Mouse (Mus musculus) adrenal gland, adult (tissue): Measurements from ENCODE around the gene Tap2.
A peak's percentile ranks its signal among the peaks of the same experiment; 100 is the strongest.

Source experiments
- DNase-seq, 2 experiments: peaks; one replicate each; pipeline ENCODE4 v3.0.0; 2022 to 2023; ENCODE audit warnings: low spot score in 1 of 2; ENCODE audit not compliant: inconsistent age in 2 of 2

Gene Tap2

GRCm38 (mm10) chr17:34211746-34212365 is 8.5 kb downstream of the Tap2 start:
- DNase-seq: peak; percentile 14 to 27

DNA sequence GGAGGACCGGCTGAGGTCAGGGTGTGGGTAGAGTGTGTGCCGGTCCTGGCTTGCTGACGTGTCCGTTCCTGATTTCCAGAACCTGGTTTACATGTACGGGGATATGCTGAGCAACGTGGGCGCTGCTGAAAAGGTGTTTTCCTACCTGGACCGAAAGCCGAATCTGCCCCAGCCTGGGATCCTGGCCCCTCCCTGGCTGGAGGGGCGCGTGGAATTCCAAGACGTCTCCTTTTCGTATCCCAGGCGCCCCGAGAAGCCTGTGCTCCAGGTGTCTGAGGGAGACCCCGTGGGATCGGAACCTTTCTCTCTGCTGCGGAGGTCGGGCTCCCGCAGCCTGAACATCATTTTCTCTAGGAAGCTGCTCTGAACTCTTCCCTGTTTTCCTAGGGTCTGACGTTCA is 10.6 kb downstream of the Tap2 start:
- peak in 1 of 2 experiments; percentile 21 for DNase-seq

DNA sequence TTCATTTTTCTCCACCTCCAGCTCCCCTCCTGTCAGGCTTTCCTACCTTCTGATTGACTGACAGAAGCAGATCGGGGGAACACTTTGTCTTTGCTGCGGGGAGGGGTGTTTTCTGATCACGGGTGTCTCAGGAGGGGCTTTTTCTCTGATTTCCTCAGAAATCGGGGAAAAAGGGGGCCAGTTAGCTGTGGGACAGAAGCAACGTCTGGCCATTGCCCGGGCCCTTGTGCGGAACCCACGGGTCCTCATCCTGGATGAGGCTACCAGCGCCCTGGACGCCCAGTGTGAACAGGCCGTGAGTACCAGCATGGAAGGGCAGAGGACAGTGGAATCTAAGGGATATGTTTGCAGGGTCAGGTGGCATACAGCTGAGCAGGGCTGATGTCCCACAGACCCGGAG is 11.8 kb downstream of the Tap2 start:
- peak in 1 of 2 experiments; percentile 16 for DNase-seq

DNA sequence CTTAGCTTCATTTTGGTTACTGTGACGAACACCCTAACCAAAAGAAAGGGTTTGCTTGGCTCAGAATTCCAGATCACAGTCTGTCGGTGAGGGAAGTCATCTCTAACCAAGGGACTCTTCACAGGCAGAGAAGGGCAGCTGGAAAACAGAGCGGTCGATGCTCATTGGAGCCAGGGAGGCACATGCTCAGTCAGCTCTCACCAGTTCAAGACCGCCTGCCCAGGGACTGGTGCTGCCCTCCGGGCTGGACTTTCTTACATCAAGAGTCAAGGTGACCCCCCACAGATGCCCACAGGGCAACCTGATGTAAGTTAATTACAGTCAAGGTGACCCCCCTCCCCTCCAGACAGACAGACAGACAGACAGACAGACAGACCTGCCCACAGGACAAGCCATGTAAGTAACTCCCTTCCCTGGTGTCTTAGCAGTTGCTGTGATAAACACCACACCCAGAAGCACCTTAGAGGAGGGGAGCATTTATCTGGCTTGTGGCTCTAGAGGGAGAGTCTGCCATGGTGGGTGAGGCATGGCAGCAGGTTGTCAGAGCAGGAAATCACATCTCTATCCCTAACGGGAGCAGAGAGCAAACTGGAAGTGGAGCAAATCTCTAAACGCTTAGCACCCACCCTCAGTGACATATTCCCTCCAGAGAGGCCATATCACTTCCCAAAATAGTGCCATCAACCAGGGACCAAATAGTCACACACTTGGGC is 14.0 kb downstream of the Tap2 start:
- DNase-seq: peak; percentile 1 to 17

DNA sequence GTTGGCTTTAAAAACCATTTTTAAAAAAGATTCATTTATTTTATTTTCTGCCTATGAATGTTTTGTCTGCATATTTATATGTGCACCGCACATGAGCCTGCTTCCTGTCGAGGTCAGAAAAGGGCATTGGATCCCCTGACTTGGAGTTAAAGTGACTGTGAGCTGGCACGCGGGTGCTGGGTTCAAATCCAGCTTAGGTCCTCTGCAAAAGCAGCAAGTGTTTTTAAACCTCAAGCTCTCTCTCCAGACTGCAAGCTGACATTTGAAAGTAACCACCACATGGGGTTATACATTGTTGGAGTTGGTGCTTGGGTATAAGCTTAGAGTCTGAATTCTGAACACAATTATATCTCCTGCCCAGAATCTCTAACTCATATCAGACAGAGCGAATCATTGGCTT is 14.7 kb downstream of the Tap2 start:
- peak; percentile 3 to 21 for DNase-seq

- peak; percentile 61 to 88 for DNase-seq
Measured at GRCm38 (mm10) chr17:34218675-34219074, 15.3 kb downstream of the Tap2 start.

DNA sequence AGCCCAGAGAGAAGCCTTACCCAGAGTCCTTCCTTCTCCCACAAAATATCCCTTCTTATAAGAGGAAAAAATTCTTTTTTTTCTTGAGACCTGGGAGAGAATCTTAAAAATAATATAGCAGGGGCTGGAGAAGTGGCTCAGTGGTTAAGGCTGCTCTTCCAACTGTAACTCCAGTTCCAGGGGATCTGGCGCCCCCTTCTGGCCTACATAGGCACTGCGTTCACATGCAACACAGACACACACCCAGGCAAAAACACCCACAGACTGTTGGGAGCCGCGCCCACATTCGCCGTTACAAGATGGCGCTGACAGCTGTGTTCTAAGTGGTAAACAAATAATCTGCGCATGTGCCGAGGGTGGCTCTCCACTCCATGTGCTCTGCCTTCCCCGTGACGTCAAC is 15.8 kb downstream of the Tap2 start:
- DNase-seq: peak; percentile 59 to 82

DNA sequence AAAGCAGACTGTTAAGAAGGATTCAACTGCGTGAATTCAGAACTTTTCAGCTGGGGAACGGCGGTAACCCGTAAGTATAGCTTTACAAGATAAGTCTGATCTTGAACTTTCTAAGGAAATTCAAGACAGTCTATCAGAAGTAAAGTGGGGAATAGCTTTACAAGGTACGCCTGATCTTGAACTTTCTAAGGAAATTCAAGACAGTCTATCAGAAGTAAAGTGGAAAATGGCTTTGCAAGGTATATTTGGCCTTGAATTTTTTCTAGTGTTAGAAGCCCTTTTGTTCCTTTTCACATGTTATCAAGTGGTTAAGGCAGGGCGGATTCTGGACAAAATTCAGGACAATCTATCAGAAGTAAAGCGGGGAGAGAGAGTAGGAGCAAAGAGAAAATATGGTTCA is 16.5 kb downstream of the Tap2 start:
- peak in 1 of 2 experiments; percentile 87 for DNase-seq

GRCm38 (mm10) chr17:34220401-34220800 is 17.1 kb downstream of the Tap2 start:
- DNase-seq: peak in 1 of 2 experiments; percentile 34

GRCm38 (mm10) chr17:34224816-34225215 is 21.5 kb downstream of the Tap2 start:
- DNase-seq: peak in 1 of 2 experiments; percentile 12

- DNase-seq: peak in 1 of 2 experiments; percentile 10
Measured at GRCm38 (mm10) chr17:34225426-34225825, 22.1 kb downstream of the Tap2 start.

DNA sequence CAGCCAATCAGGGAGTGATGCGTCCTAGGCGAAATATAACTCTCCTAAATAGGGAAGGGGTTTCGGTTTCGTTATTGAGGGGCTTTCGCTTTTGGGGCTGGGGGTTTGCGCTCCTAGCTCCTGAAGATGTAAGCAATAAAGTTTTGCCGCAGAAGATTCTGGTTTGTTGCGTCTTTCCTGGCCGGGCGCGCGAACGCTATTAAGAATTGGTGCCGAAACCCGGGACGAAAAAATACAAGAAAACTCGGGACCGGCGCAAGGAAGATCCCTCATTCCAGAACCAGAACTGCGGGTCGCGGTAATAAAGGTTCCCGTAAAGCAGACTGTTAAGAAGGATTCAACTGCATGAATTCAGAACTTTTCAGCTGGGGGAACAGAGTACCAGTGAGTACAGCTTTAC is 22.6 kb downstream of the Tap2 start:
- DNase-seq: peak in 1 of 2 experiments; percentile 23

DNA sequence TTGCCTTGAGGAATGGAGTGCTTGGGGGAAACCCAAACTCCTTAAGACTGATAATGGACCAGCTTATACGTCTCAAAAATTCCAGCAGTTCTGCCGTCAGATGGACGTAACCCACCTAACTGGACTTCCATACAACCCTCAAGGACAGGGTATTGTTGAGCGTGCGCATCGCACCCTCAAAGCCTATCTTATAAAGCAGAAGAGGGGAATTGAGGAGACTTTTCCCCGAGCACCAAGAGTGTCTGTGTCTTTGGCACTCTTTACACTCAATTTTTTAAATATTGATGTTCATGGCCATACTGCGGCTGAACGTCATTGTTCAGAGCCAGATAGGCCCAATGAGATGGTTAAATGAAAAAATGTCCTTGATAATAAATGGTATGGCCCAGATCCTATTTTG is 27.6 kb downstream of the Tap2 start:
- peak in 1 of 2 experiments; percentile 40 for DNase-seq

DNA sequence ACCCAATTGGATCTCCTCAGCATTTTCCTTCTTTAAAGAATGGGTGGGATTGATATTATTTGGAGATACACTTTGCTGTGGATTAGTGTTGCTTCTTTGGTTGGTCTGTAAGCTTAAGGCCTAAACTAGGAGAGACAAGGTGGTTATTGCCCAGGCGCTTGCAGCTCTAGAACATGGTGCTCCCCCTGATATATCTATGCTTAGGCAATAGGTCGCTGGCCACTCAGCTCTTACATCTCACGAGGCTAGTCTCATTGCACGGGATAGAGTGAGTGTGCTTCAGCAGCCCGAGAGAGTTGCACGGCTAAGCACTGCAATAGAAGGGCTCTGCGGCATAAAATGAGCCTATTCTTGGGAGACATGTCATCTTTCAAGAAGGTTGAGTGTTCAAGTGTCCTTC is 28.7 kb downstream of the Tap2 start:
- DNase-seq: peak in 1 of 2 experiments; percentile 24

GRCm38 (mm10) chr17:34234926-34235325 is 31.6 kb downstream of the Tap2 start:
- peak; percentile 77 to 92 for DNase-seq

GRCm38 (mm10) chr17:34236691-34237090 is 33.4 kb downstream of the Tap2 start:
- DNase-seq: no peak

DNA sequence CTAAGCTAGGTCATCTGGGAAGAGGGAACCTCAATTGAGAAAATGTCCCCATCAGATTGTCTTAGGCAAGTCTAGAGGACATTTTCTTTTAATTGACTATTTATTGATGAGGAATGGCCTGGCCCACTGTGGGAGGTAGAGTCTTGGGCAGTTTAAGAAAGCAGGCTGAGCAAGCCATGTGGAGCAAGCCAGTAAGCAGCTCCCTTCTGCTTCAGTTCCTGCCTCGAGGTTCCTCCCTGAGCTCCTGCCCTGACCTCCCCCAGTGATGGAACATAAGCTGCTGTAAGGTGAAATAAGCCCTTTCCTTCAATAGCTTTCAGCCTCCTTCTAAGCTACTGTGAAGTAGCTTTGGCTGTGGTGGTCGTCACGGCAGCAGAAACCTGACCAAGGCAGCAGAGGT is 34.4 kb downstream of the Tap2 start:
- no peak for DNase-seq

GRCm38 (mm10) chr17:34238706-34239105 is 35.4 kb downstream of the Tap2 start, which contains the start of gene H2-Ob:
TSS of gene H2-Ob (plus strand) at chr17:34238903.
- peak in 1 of 2 experiments; percentile 78 for DNase-seq

DNA sequence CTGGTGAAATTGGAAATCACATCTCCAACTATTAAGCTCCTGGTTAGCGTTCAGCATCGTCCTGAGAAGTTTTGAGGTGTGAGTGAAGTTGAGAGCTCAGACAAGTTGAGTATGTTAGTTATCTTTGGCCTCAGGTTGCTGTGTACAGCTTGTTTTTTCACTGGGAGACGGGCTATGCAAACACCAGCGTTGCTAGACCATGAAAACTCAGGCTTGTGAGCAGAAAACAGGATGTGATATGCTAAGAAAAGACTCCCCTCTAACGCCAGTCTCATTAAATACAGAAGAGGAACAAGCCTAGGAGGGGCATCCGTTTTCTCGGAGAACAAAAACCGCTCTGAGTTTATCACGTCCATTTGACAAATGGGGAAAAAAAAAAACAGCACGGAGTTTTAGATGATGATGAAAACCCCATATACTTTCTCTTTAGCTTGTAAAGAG is 36.3 kb downstream of the Tap2 start:
- no peak for DNase-seq

DNA sequence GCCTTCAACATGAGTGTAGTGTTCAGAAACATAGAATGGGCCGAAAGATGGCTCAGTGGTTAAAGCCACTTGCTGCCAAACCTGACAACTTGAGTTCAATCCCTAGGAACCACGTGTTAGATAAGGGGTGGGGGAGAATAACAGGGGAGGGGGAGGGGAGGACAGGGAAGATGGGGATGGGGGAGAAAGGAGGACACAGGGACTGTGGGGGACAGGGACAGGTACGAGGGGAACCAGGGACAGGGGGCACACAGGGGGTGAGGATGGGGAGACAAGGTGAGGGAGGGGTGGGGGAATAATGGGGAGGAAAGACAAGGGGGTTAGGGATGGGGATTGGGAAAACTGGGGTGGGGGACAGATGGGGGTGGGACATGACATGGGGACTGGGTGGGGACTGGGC is 37.0 kb downstream of the Tap2 start:
- DNase-seq: no peak

DNA sequence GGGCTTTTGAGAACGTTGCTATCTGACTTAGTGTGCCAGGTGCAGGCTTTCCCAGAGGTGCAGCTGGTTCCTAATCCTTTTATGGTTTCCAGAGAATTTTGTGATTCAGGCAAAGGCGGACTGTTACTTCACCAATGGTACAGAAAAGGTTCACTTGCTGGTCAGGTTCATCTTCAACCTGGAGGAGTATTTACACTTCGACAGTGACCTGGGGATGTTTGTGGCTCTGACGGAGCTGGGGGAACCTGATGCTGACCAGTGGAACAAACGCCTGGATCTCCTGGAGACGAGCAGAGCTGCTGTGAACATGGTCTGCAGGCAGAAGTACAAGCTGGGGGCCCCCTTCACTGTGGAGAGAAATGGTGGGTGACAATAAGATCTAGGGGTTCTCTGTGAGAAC is 37.6 kb downstream of the Tap2 start:
- DNase-seq: no peak

DNA sequence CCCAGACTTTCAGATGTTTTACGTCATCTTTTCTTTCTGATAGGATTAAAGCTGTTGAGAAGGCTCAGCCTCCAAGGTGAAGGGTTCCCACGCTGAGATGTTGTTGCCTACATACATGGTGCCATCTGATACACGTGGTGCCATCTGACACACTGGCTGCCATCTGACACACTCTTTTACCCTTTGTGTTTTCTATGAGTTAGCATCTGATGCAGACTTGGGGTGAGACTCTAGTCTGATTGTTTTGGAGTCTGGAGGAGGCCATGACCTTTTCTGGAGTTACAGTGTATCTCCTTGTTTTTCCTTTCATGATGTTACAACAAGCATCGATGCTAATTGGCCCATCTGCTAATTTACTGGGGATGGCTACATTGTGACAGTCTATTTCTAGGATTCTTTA is 41.3 kb downstream of the Tap2 start:
- DNase-seq: no peak
